Mouse (Mus musculus) olfactory bulb, adult 2 months (tissue): Measurements from ENCODE around the gene Aacs.

Experiments
- CTCF ChIP-seq: fragments of 200-500 bp; IDR thresholded peaks from 2 replicates; pipeline ENCODE4 v1.5.1; 2012; ENCODE audit warnings: low read depth, mild to moderate bottlenecking, low read length, moderate library complexity; ENCODE audit not compliant: insufficient read depth
- POLR2A ChIP-seq: fragments of 200-500 bp; IDR thresholded peaks from 2 replicates; pipeline ENCODE4 v1.6.1; 2012; ENCODE audit warnings: mild to moderate bottlenecking, low read depth, low read length, moderate library complexity; ENCODE audit not compliant: insufficient read depth

- TF ChIP-seq CTCF (no peak), POLR2A (no peak)
These were observed 25.9 kb downstream of the Aacs start for GRCm38 (mm10) chr5:125501505-125501904.
